Mouse (Mus musculus): ENCODE results near the gene Mlh3. TPM values are rescaled to one million over a fixed set of nuclear protein-coding genes. Genes with fewer than 3 reads are reported as not detected.

Gene Mlh3
- polyA plus RNA-seq, 1 experiment from 2014 or later: 6.1 TPM

- Histone ChIP-seq H3K27ac (ENCODE audit: low read depth, low read length) (no peak overlapping the region), H3K4me3 (ENCODE audit: low read depth, low read length) (no peak overlapping the region), H3K4me2 (no peak overlapping the region), H3K4me1 (replicated peaks; ENCODE audit: control insufficient read depth, insufficient read depth, low read length) (no peaks in the 10 kb centered on the region), H3K27me3 (replicated peaks; ENCODE audit: control insufficient read depth, insufficient read depth, low read length) (no peaks in the 10 kb centered on the region), H3K9me3 (ENCODE audit: control insufficient read depth, low read length) (peaks cover 3% of the 10 kb centered on the region; the same call in 1 of the 2 replicates), H3K9ac (ENCODE audit: low read depth, low read length) (no peak overlapping the region), H3K36me3 (ENCODE audit: control insufficient read depth, insufficient read depth, low read length) (peaks cover 13% of the 10 kb centered on the region)
- 85% methylated on average over 5 of the region's 5 CpGs for WGBS
- ATAC-seq (replicated peaks; ENCODE audit: low FRiP score) (no peak), DNase-seq (ENCODE audit: low spot score) (no peak)
Measured at GRCm38 (mm10) chr12:85296915-85297314, 26.5 kb upstream of the Mlh3 start.

- Histone ChIP-seq H3K4me1 (replicated peaks; ENCODE audit: control insufficient read depth, insufficient read depth, low read length) (no peaks in the 10 kb centered on the region), H3K4me2 (no peak overlapping the region), H3K27ac (ENCODE audit: low read depth, low read length) (no peak overlapping the region), H3K27me3 (replicated peaks; ENCODE audit: control insufficient read depth, insufficient read depth, low read length) (peaks cover under 1% of the 10 kb centered on the region; the same call in 1 of the 2 replicates), H3K36me3 (ENCODE audit: control insufficient read depth, insufficient read depth, low read length) (peaks cover under 1% of the 10 kb centered on the region; the same call in 1 of the 2 replicates), H3K9ac (ENCODE audit: low read depth, low read length) (no peak overlapping the region), H3K9me3 (ENCODE audit: control insufficient read depth, low read length) (peaks cover 3% of the 10 kb centered on the region; the same call in 1 of the 2 replicates), H3K4me3 (ENCODE audit: low read depth, low read length) (no peak overlapping the region)
- no peak for ATAC-seq (replicated peaks; ENCODE audit: low FRiP score)
- no peak for DNase-seq (ENCODE audit: low spot score)
- 90% methylated on average over 2 of the region's 2 CpGs for WGBS
Measured at GRCm38 (mm10) chr12:85295506-85295905, 25.1 kb upstream of the Mlh3 start.

GRCm38 (mm10) chr12:85292906-85293305, 22.5 kb upstream of the Mlh3 start:
- H3K27me3 ChIP-seq (replicated peaks; ENCODE audit: control insufficient read depth, insufficient read depth, low read length): peaks cover 16% of the 10 kb centered on the region
- no peak overlapping the region for H3K27ac ChIP-seq (ENCODE audit: low read depth, low read length)
- H3K36me3 ChIP-seq (ENCODE audit: control insufficient read depth, insufficient read depth, low read length): no peaks in the 10 kb centered on the region
- no peak overlapping the region for H3K4me3 ChIP-seq (ENCODE audit: low read depth, low read length)
- peaks cover 3% of the 10 kb centered on the region; the same call in 1 of the 2 replicates for H3K9me3 ChIP-seq (ENCODE audit: control insufficient read depth, low read length)
- DNase-seq (ENCODE audit: low spot score) (no peak), ATAC-seq (replicated peaks; ENCODE audit: low FRiP score) (no peak)
- 0 out of 2 replicates have a peak, but pooled peaks cover 5% of the 10 kb centered on the region for H3K4me1 ChIP-seq (replicated peaks; ENCODE audit: control insufficient read depth, insufficient read depth, low read length)
- no peak overlapping the region for H3K9ac ChIP-seq (ENCODE audit: low read depth, low read length)
- H3K4me2 ChIP-seq: no peak overlapping the region

- ATAC-seq (replicated peaks; ENCODE audit: low FRiP score): no peak
Measured at GRCm38 (mm10) chr12:85292288-85292687, 21.9 kb upstream of the Mlh3 start.

GRCm38 (mm10) chr12:85291541-85291940, 21.1 kb upstream of the Mlh3 start:
- Histone ChIP-seq H3K4me3 (ENCODE audit: low read depth, low read length) (no peak overlapping the region), H3K4me1 (replicated peaks; ENCODE audit: control insufficient read depth, insufficient read depth, low read length) (0 out of 2 replicates have a peak, but pooled peaks cover 5% of the 10 kb centered on the region), H3K36me3 (ENCODE audit: control insufficient read depth, insufficient read depth, low read length) (no peaks in the 10 kb centered on the region), H3K9ac (ENCODE audit: low read depth, low read length) (no peak overlapping the region), H3K9me3 (ENCODE audit: control insufficient read depth, low read length) (peaks cover 3% of the 10 kb centered on the region; the same call in 1 of the 2 replicates), H3K27me3 (replicated peaks; ENCODE audit: control insufficient read depth, insufficient read depth, low read length) (peaks cover 16% of the 10 kb centered on the region), H3K4me2 (no peak overlapping the region), H3K27ac (ENCODE audit: low read depth, low read length) (no peak overlapping the region)
- DNase-seq (ENCODE audit: low spot score) (no peak), ATAC-seq (replicated peaks; ENCODE audit: low FRiP score) (no peak)

More at GRCm38 (mm10) chr12:85292288-85292687, 21.9 kb upstream of the Mlh3 start:
- Histone ChIP-seq H3K36me3 (ENCODE audit: control insufficient read depth, insufficient read depth, low read length) (no peaks in the 10 kb centered on the region), H3K9me3 (ENCODE audit: control insufficient read depth, low read length) (peaks cover 3% of the 10 kb centered on the region; the same call in 1 of the 2 replicates), H3K27ac (ENCODE audit: low read depth, low read length) (no peak overlapping the region), H3K4me3 (ENCODE audit: low read depth, low read length) (no peak overlapping the region), H3K4me1 (replicated peaks; ENCODE audit: control insufficient read depth, insufficient read depth, low read length) (0 out of 2 replicates have a peak, but pooled peaks cover 5% of the 10 kb centered on the region), H3K9ac (ENCODE audit: low read depth, low read length) (no peak overlapping the region), H3K27me3 (replicated peaks; ENCODE audit: control insufficient read depth, insufficient read depth, low read length) (peaks cover 16% of the 10 kb centered on the region), H3K4me2 (no peak overlapping the region)
- WGBS: 72% methylated on average over 6 of the region's 6 CpGs
- DNase-seq (ENCODE audit: low spot score): no peak

GRCm38 (mm10) chr12:85290633-85291032, 20.2 kb upstream of the Mlh3 start:
- no peak overlapping the region for H3K27ac ChIP-seq (ENCODE audit: low read depth, low read length)
- H3K4me1 ChIP-seq (replicated peaks; ENCODE audit: control insufficient read depth, insufficient read depth, low read length): 0 out of 2 replicates have a peak, but pooled peaks cover 5% of the 10 kb centered on the region
- peaks cover 3% of the 10 kb centered on the region; the same call in 1 of the 2 replicates for H3K9me3 ChIP-seq (ENCODE audit: control insufficient read depth, low read length)
- H3K27me3 ChIP-seq (replicated peaks; ENCODE audit: control insufficient read depth, insufficient read depth, low read length): peaks cover 16% of the 10 kb centered on the region
- H3K9ac ChIP-seq (ENCODE audit: low read depth, low read length): no peak overlapping the region
- H3K4me3 ChIP-seq (ENCODE audit: low read depth, low read length): no peak overlapping the region
- ATAC-seq (replicated peaks; ENCODE audit: low FRiP score) (no peak), DNase-seq (ENCODE audit: low spot score) (no peak)
- H3K4me2 ChIP-seq: no peak overlapping the region
- no peaks in the 10 kb centered on the region for H3K36me3 ChIP-seq (ENCODE audit: control insufficient read depth, insufficient read depth, low read length)
- WGBS: 76% methylated on average over 10 of the region's 10 CpGs

GRCm38 (mm10) chr12:85289157-85290000, 19.0 kb upstream of the Mlh3 start:
- DNase-seq (ENCODE audit: low spot score) (no peak), ATAC-seq (replicated peaks; ENCODE audit: low FRiP score) (no peak)
- WGBS: 57% methylated on average over 24 of the region's 24 CpGs
- Histone ChIP-seq H3K9me3 (ENCODE audit: control insufficient read depth, low read length) (peaks cover 3% of the 10 kb centered on the region; the same call in 1 of the 2 replicates), H3K4me3 (ENCODE audit: low read depth, low read length) (peak overlapping the region; percentile 57; the same call in 1 of the 2 replicates), H3K9ac (ENCODE audit: low read depth, low read length) (no peak overlapping the region), H3K36me3 (ENCODE audit: control insufficient read depth, insufficient read depth, low read length) (no peaks in the 10 kb centered on the region), H3K4me2 (peak overlapping the region; percentile 76), H3K4me1 (replicated peaks; ENCODE audit: control insufficient read depth, insufficient read depth, low read length) (0 out of 2 replicates have a peak, but pooled peaks cover 5% of the 10 kb centered on the region), H3K27me3 (replicated peaks; ENCODE audit: control insufficient read depth, insufficient read depth, low read length) (peaks cover 16% of the 10 kb centered on the region), H3K27ac (ENCODE audit: low read depth, low read length) (no peak overlapping the region)

GRCm38 (mm10) chr12:85288486-85289156, 18.2 kb upstream of the Mlh3 start, which contains the start of gene Zc2hc1c:
Zc2hc1c (plus strand) TSS chr12:85288591.
- Histone ChIP-seq H3K9me3 (ENCODE audit: control insufficient read depth, low read length) (no peaks in the 10 kb centered on the region), H3K27ac (ENCODE audit: low read depth, low read length) (no peak within 1 kb of the TSS), H3K4me2 (peak within 1 kb of the TSS; percentile 76), H3K9ac (ENCODE audit: low read depth, low read length) (peak within 1 kb of the TSS; percentile 53), H3K36me3 (ENCODE audit: control insufficient read depth, insufficient read depth, low read length) (no peaks in the 10 kb centered on the region), H3K4me3 (ENCODE audit: low read depth, low read length) (peak within 1 kb of the TSS; percentile 57), H3K4me1 (replicated peaks; ENCODE audit: control insufficient read depth, insufficient read depth, low read length) (0 out of 2 replicates have a peak, but pooled peaks cover 5% of the 10 kb centered on the region), H3K27me3 (replicated peaks; ENCODE audit: control insufficient read depth, insufficient read depth, low read length) (peaks cover 16% of the 10 kb centered on the region)
- DNase-seq (ENCODE audit: low spot score) (peak; percentile 78), ATAC-seq (replicated peaks; ENCODE audit: low FRiP score) (peak; percentile 79)
- WGBS: 7% methylated on average over 31 of the region's 31 CpGs
